Mouse (Mus musculus) inflammation-experienced regulatory T-cells, adult 6 months (primary cell): ENCODE measurements around the gene Tubal3. TPM values are rescaled to one million over a fixed set of nuclear protein-coding genes. Genes with fewer than 3 reads are reported as not detected.

Experiments
- ATAC-seq: one replicate; pipeline ENCODE4 v1.8.0; 2017
- polyA plus RNA-seq, 3 experiments: library from polyadenylated mRNA; unstranded; fragments of 100-300 nt; shearing (Covaris generic); gene quantifications; one replicate each; pipeline ENCODE4 v1.2.1; 2017

Gene Tubal3
- polyA plus RNA-seq, 3 experiments from 2014 or later: 0.67 TPM; not detected in 2

DNA sequence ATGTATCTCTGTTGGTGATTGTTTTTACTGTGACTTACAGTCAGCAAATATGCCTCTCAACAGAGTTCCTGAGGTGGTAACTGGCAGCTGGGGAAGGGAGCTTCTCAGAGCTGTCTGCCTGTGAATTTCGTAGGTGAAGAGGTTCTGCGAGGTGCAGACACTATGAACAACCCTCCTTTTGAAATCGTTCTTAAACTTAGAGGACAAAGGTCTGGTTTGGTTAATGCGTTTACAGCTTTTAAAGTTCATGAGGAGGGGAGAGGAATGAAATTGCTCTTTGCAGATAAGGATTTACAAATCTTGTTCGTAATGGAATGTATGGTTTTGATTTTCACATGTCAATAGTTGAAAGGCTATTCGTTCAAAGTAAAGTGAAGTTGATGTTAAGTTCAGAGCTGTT lies 7.6 kb downstream of the Tubal3 start:
- ATAC-seq: no peak

DNA sequence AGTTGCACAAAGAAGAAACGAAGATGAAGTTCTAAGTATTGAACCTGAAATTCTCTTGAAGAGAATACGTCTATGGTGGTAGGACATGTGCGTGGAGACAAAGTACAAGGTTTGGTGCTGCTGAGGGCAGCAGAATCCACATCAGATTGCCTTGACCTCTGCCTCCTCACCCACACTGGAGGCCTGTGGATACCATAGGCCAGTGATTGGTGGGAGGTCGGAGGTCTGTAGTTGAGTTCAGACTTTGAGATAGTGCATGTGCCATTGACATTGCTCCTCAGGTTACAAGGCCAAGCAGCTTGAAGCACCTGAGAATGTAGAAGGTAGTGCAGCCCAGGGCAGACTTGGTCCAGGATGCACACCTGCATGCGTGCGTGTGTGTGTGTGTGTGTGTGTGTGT lies 8.0 kb downstream of the Tubal3 start:
- no peak for ATAC-seq

DNA sequence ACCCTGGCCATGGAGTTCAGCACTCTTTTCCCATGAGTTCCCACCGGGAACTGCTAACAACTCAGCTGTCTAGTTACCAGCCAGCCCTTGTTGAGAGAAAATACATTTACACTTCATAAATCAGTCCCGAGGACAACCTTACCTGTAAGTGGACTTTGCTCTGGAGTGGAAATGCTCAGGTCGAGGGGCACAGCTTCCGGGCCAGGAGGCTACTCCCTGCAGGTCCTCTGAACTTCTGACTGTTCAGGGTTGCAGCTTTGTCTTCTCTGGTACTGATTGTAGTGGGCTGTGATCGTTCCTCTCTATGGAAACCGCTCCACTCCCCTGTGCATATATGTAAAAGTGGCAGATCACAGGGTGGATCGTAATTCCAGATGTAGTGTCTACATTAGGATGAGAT lies 26.6 kb downstream of the Tubal3 start:
- ATAC-seq: no peak

DNA sequence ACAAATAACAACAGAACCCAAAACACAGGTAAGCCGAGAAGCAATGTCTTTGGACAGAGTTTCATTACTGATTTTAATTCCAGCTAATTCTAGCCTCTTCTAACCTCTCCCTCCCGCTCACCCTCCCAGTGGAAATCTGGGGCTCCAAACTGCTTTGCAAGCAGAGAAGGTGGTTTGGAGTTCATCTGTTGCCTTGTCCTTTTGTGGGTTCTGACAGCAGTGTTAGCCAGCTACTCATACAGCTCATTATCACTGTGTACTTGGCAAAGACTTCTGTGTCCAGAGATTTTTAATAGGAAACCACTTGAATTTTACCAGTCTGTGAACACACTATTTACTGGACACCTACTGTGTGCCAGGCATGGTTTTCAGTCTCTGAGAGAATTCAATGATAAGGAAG lies 27.2 kb downstream of the Tubal3 start, which contains the start of gene Ucn3:
Gene Ucn3 (minus strand): TSS at position 101 of the 400 bp plus-strand sequence.
- no peak for ATAC-seq

DNA sequence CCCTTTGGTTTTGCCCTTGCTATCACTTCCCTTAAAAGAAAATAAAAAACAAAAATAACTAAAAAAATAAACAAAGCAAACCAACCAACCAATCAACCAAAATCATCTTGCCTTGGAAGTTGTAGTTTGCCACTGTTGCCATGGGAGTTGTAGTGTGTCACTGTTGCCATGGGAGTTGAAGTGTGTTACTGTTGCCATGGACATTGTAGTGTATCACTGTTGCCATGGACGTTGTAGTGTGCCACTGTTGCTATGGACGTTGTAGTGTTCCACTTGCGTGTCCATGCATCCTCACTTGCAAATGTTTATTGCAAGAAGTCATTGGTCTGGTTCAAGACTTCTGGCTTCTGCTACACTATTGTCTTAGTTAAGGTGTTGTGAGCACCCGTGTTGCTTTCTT lies 29.2 kb downstream of the Tubal3 start:
- no peak for ATAC-seq

DNA sequence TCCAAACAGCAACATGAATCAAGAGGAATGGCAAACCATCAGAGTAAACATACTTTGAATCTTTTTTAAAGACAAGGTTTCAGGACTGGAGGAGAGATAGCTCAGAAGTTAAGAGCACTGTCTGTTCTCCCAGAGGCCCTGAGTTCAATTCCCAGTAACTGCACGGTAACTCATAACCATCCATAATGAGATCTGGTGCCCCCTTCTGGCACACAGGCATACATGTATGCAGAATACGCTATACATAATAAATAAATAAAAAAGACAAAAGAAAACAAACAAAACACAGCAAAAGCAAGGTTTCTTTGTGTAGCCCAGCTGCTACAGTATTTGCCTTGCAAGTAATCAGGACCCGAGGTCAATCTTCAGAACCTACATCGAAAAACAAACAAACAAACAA lies 31.4 kb downstream of the Tubal3 start:
- no peak for ATAC-seq

DNA sequence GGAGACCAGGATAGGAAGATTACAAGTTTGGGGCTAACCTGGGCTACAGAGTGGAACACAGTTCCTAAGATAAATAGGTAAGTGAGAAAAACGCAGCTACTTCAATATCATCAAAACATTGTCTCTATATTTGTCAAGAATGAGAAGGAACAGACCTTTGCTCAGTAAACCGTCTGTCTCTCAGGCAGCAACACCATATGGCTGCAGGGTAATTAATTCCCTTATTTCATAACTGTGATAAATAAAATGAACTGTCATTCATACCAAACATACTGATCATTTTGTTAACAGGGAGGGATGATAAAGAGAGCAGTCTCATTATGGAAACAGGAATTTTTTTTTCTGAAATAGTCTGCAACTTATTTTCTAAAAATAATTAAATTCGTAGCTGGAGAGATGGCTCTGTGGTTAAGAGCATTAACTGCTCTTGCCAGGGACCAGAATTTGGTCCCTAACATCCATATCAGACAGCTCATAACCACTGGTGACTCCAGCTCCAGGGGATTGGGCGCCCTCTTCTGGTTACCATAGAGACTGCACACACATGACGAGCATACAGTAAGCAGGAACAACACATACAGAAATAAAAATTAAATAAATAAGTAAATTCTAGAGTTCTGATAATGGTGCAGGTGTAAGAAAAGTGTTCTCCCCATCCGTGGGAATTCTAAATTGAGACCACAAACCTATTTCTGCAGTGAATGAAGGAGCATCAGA lies 33.3 kb downstream of the Tubal3 start:
- ATAC-seq: no peak

DNA sequence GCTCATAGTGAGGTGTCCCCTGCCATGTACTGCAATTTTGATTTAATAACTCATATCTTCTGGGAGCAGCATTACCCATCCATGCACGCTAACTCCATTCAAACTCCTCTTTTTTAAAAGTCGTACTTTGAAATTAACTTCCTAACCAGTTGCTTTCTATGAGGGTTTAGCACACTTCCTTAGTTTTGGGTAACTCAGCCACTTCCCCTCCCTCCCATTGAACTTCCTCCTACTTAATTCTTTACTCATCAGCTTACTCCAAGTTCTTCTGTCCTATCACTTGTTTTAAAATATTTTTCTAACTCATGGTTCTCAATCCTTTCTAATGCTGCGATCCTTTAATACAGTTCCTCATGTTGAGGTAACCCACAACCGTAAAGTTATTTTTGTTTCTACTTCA lies 50.8 kb downstream of the Tubal3 start:
- no peak for ATAC-seq

Other genes with a start within 250 kb of the Tubal3 start
- gene Calml3, start 114.0 kb upstream of the Tubal3 start, polyA plus RNA-seq: not detected
- not detected for gene Calm4, start 80.5 kb upstream of the Tubal3 start, polyA plus RNA-seq
- gene Calm5, start 64.1 kb upstream of the Tubal3 start, polyA plus RNA-seq: not detected
- 10 to 100 TPM; 24.1 to 29.7 (median 27.0) TPM for gene Net1, start 54 bp upstream of the Tubal3 start, polyA plus RNA-seq
- not detected for gene Ucn3, start 27.1 kb downstream of the Tubal3 start, polyA plus RNA-seq
- not detected for gene Akr1c14, start 130.7 kb downstream of the Tubal3 start, polyA plus RNA-seq
- gene Akr1c18, start 232.4 kb downstream of the Tubal3 start, polyA plus RNA-seq: under 1 TPM in 1 of 3 experiments, not detected in 2; 0.31 TPM